Mouse (Mus musculus) urinary bladder, postnatal 4 days (tissue): Measurements from ENCODE around the gene Duoxa2.

Source experiments
- DNase-seq, 2 experiments: peaks; one replicate each; pipeline ENCODE4 v3.0.0; 2021 to 2022; ENCODE audit warnings: low spot score in 2 of 2

Gene Duoxa2

GRCm38 (mm10) chr2:122298596-122299490 lies at the start of gene Duoxa2:
TSS of gene Duoxa2 (plus strand) at chr2:122298900.
- no peak for DNase-seq

- DNase-seq = no peak
Measured at GRCm38 (mm10) chr2:122255997-122256396, 42.7 kb upstream of the Duoxa2 start.

GRCm38 (mm10) chr2:122260729-122261128 lies 38.0 kb upstream of the Duoxa2 start:
- no peak for DNase-seq

DNA sequence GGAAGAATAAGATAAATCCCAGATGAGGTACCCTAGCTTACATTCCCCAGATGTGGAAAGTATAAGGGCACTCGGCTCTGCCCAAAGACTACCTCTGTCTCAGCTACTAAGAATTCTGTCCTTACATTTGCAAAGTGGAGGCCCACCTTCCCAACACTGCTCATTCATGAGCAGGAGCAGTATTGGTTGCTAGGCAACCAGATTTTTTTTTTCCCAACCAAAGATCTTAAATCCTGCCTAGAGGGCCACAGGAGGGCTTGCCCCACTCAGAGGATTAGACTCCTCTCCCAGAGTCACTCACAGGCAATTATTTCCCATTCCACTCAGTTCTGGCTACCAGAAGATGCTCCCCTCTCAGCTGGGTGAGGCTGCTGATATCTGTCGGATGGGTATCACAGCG lies 34.0 kb upstream of the Duoxa2 start:
- no peak for DNase-seq

- no peak for DNase-seq
Measured at GRCm38 (mm10) chr2:122266407-122267193, 32.1 kb upstream of the Duoxa2 start.

DNA sequence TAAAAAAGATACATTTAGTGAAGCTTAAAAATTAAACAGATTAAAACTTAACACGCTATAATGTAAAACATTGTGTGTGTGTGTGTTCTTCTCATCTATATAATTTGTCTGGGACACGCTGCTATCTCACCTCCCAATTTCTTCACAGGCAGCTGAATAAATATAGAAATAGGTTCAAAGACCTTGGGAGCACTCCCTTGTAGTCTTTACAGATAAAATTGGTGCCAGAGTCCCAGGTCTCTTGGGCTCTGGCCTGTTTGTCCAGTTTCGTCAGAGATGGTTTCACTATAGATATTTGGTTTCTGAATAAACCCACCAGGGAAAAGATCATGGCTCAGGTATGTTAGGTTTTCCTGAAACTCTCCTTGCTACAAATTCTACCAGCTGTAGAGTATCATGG lies 19.9 kb upstream of the Duoxa2 start:
- DNase-seq = no peak

DNA sequence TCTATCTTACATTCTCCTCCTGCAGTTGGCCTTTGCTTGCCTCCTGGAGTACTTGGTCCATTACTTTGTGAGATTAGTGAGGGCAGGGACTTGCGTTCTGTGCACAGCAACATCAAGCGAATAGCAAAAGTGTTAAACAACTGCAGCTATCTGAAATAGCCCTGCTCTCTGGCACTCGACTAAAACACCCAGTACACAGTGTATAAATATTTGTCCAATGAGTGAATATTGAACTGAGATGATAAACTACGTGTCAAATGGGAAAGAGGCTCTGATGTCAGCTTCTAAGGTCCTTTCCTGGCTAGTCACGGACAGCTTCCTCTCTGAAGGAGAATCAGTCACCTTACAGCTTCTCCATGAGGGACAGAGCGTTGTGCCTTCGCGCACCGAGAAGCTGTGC lies 14.6 kb upstream of the Duoxa2 start:
- no peak for DNase-seq

DNA sequence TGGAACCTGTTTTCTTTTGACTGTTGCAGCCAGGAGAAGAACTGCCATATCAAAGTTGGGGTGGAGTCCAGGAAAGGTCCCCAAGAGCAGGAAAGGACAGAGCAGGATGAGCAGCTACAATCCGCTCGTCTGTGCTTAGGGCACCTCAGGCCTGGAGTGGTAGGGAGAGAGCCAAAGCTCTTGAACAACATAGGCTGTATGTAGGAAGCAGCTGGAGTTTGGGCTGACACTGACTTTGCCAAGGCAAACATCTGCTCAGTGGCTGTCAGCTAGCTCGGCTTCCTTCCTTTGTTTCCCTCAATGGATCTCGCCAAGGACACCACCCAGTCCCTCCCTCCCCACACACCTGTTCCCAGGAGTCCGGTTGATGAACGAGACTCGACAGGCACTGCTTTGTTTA lies 12.6 kb upstream of the Duoxa2 start:
- no peak for DNase-seq

DNA sequence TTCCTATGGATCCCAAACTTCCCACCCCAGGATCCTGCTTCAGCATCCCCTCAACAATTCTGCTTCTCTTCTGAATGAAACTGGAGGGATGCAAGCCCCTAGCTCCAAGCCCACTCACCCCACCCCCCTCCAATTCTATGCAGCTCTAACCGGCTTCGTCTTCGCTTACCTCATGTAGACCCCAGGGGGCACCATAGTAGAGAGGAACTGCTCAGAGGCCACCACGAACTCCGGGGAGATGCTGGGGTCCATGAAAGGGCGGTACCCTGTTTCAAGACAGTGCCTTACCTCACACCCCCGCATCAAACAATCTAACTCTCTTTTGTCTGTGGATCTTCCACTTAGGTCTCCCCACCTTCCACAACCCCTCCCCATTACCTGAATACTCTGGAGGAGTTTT lies 3.8 kb upstream of the Duoxa2 start:
- DNase-seq = no peak

DNA sequence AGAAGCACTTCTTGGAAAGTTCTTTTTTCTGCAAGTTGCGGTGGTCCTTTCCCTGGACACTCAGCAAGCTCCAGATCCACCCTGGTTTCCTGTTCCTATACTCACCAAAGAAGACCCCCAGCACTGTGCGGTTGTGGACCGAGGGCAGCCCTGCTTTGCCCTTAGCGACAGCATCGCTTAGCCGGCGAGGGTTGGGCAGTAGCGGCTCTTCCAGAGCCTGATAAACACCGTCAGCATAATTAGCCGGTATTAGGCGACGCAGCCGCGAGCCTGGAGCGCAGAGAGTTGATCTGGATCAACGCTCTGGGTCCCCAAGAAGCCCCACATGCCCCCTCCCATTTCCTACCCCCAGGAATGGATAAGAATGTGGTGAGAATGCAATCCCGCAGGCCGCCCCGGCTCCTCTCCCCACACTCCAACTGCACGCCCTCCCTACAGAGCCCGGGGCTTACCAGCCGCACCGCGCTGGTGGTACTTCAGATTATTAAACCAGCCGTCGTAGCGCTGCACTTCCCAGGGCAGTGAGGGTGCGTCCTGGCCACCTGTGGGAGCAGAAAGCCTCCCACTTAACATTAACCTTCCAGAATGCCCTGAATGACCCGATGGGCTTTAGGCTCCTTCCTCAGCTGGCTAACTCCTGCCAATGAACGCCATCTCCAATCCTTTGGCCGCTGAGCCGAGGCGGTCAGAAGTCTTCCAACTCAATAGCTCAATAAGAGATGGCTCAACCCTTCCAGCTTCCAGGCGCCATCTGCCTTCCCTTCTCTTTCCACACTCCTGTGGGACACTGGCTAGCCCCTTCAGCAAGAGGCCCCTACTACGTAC lies 1.2 kb upstream of the Duoxa2 start:
- DNase-seq = no peak

- no peak for DNase-seq
Measured at GRCm38 (mm10) chr2:122298096-122298499, 602 bp upstream of the Duoxa2 start, which contains the start of gene Duox2. TSS of gene Duox2 (minus strand) at chr2:122298449.

- DNase-seq = no peak
Measured at GRCm38 (mm10) chr2:122299911-122300655, 1.4 kb downstream of the Duoxa2 start.

- no peak for DNase-seq
Measured at GRCm38 (mm10) chr2:122300656-122301020, 1.9 kb downstream of the Duoxa2 start.

- DNase-seq = no peak
Measured at GRCm38 (mm10) chr2:122301081-122301920, 2.6 kb downstream of the Duoxa2 start.

GRCm38 (mm10) chr2:122301921-122302573 lies 3.3 kb downstream of the Duoxa2 start:
- no peak for DNase-seq

DNA sequence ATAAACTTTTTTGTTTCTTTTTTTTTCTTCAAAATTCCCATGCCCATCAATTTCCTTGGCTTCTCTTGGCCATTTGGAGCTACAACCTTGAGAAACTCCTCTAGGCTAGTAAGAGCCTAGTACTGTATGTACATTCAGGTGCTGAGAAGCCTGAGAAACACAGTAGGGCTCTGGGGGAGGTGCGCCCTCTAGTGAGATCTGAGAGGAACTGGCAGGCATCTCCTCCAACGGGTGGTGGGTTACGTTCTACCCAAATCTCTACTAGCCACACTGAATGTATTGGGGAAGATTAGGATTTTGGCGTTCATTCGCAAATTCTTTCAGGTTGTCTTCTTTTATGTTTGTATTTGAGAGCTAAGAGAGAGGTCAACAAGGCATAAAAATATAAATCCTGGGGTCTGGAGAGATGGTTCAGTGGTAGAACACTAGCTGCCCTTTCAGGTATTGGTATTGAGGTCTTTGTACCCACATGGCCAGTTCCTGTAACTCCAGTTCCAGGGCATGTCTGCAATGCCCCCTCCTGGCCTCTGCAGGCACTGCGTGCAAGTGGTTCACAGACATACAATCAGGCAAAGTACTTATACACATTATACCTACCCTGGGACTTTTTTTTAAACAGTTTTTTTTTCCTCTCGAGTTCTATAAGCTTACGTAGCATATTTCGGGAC lies 4.0 kb downstream of the Duoxa2 start:
- DNase-seq = no peak

DNA sequence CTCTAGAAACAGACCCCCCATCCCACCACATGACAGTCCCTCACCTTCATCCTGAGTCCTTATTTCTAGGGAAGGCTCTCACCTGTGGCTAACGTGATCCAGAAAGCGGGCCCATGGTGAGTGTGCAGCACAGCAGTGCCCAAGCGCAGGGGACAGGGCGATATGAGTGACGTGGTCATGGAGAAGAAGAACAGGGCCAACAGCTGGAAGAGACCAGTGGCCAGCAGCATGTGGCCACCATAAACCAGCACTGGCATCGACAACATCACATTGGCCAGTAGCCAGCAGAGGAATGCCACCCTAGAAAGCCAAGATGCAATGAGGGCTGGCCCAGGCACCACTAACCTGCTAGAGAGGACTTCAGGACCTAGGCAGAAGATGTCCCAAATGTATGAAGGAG lies 5.8 kb downstream of the Duoxa2 start:
- no peak for DNase-seq

DNA sequence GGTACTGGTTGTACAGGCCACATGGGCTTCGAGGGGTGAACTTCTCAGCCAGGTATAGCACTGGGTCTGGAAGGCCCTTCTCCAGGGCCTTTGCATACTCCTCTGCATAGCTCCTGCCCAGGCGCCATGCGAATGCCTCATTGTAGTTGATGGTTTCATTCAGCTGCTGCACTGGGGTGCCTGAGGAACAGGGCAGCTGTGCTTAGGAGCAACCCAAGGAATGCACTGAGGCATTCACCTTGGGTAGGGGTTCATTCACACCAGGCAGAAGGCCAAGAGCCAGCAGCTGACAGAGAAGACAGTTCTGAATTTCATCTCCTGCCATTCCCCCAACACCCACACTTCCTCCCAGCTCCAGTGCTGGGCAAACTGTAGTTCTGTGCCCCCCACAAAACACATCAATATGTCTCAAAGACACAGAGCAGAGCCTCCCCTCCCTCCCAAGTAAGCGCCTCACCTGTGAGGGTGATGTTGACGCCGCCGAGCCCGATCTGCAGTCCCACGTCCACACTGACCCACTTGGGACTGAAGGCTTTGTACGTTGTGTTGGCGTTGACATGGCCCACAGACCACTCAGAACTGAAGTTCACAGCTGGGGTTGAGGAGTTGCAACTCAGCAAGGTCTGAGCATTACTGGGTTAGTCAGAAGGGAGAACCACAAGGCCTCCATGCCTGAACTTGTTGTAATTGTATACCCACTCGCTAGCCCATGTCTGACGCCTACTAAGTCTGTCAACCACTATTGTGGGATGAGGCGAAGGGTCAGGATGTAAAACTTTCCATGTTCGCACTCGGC lies 6.6 kb downstream of the Duoxa2 start:
- DNase-seq = no peak
